Mouse (Mus musculus) erythroblast, adult 5-6 weeks (primary cell): ENCODE results near the gene Ppil1. TPM values are rescaled to one million over a fixed set of nuclear protein-coding genes. Genes with fewer than 3 reads are reported as not detected.
A peak's percentile ranks its signal among the peaks of the same experiment; 100 is the strongest.
"Not testable (repeated sequence)": the region's sequence is repeated elsewhere in the genome, so short reads cannot be mapped to it uniquely, and the experiment has no call there.

Experiments
- ATAC-seq: replicated peaks from 2 replicates; pipeline ENCODE4 v1.8.0; 2016; ENCODE audit warnings: moderate number of reproducible peaks, mild to moderate bottlenecking, moderate TSS enrichment, inconsistent platforms; ENCODE audit not compliant: poor library complexity, low FRiP score, severe bottlenecking
- total RNA-seq, 2 experiments: library from RNA; stranded (forward) in 1 of 2; stranded (reverse) in 1 of 2; fragments of 150-400 nt in 1 of 2; fragments of 200-764, 138-1000 nt in 1 of 2; gene quantifications; 2 replicates each; pipeline versions ENCODE4 v1.2.3 to v1.2.4; 2015 to 2017; ENCODE audit warnings: low replicate concordance in 2 of 2

The Ppil1 gene
- total RNA-seq, 2 experiments from 2014 or later, result 17.4 to 20.2 TPM

- ATAC-seq, result no peak
Observed at GRCm38 (mm10) chr17:29291793-29292192, 27.8 kb upstream of the Ppil1 start.

GRCm38 (mm10) chr17:29282216-29282952 is 18.4 kb upstream of the Ppil1 start:
- ATAC-seq, result no peak

- no peak for ATAC-seq
Observed at GRCm38 (mm10) chr17:29281541-29281940, 17.6 kb upstream of the Ppil1 start.

GRCm38 (mm10) chr17:29280422-29280821 is 16.4 kb upstream of the Ppil1 start:
- ATAC-seq, result no peak

GRCm38 (mm10) chr17:29273889-29274288 is 9.9 kb upstream of the Ppil1 start:
- ATAC-seq, result no peak

GRCm38 (mm10) chr17:29273156-29273555 is 9.2 kb upstream of the Ppil1 start:
- ATAC-seq, result no peak

GRCm38 (mm10) chr17:29270148-29270698 is 6.2 kb upstream of the Ppil1 start:
- no peak for ATAC-seq

GRCm38 (mm10) chr17:29269349-29269706 is 5.3 kb upstream of the Ppil1 start:
- no peak for ATAC-seq

GRCm38 (mm10) chr17:29268682-29269348 is 4.8 kb upstream of the Ppil1 start, which contains the start of gene BC004004:
Gene BC004004, plus strand, starts transcription at chr17:29268788.
- ATAC-seq, result peak; percentile 90

- peak; percentile 9 for ATAC-seq
Observed at GRCm38 (mm10) chr17:29267931-29268681, 4.1 kb upstream of the Ppil1 start.

GRCm38 (mm10) chr17:29267040-29267439 is 3.1 kb upstream of the Ppil1 start:
- ATAC-seq, result not testable (repeated sequence)

- no peak for ATAC-seq
Observed at GRCm38 (mm10) chr17:29264760-29265159, 774 bp upstream of the Ppil1 start.

GRCm38 (mm10) chr17:29263417-29263816 is 569 bp downstream of the Ppil1 start:
- no peak for ATAC-seq

- no peak for ATAC-seq
Observed at GRCm38 (mm10) chr17:29262259-29262649, 1.7 kb downstream of the Ppil1 start.

GRCm38 (mm10) chr17:29261603-29262258 is 2.3 kb downstream of the Ppil1 start:
- no peak for ATAC-seq

- no peak for ATAC-seq
Observed at GRCm38 (mm10) chr17:29260501-29260900, 3.5 kb downstream of the Ppil1 start.

GRCm38 (mm10) chr17:29259489-29259888 is 4.5 kb downstream of the Ppil1 start:
- peak; percentile 65 for ATAC-seq

- ATAC-seq, result no peak
Observed at GRCm38 (mm10) chr17:29258921-29259320, 5.1 kb downstream of the Ppil1 start.

GRCm38 (mm10) chr17:29258025-29258558 is 5.9 kb downstream of the Ppil1 start:
- ATAC-seq, result no peak
